Mouse (Mus musculus) v-Abl transformed pro-B cells (cell line): Measurements from ENCODE around the gene Plin4.

Experiments used
- in situ Hi-C, 2 experiments: fragments of 400-800 bp; cut with MboI; formaldehyde crosslinking; loops; one replicate each; pipeline ENCODE4 v1.15.1; 2025; ENCODE audit not compliant: unreplicated experiment in 2 of 2

Plin4 gene

GRCm38 (mm10) chr17:56131136-56131535 is 21.5 kb upstream of the Plin4 start:
- in situ Hi-C loops: loop anchor here (5.0 kb wide), 5 partner anchors 121 to 221 kb away; partner anchors contain the start of gene Fem1a (in 1 of the 2)

- in situ Hi-C loops: loop anchor here (5.0 to 10.0 kb wide), 2 partner anchors 34 to 427 kb away; partner anchors contain the start of genes Tnfaip8l1 (in 2 of the 2) and Gm20219 (in 1 of the 2)
Measured at GRCm38 (mm10) chr17:56128246-56128645, 18.6 kb upstream of the Plin4 start.

DNA sequence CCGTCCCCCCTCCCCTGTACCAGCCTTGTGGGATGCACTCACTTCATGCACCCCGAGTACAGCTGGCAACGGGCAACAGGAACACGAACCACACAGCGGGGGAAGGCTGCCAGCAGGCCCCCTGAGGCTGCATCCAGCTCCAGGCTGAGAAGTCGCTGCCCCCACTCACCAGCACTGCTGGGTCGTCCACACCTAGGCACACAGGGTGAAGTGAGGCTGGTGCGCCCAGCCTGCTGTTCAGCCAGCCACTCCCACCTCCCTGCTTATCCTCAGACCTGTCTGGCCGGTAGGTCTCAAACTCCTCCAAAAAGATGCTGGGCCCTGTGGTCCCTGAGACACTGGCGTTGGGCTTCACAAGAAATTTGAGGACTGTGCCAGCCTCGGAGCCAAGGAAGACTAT is 16.6 kb upstream of the Plin4 start:
- in situ Hi-C loops: loop anchor here (5.0 to 10.0 kb wide), 2 partner anchors 36 to 429 kb away; partner anchors contain the start of genes Tnfaip8l1 (in 2 of the 2) and Gm20219 (in 1 of the 2)

GRCm38 (mm10) chr17:56125276-56125630 is 15.7 kb upstream of the Plin4 start:
- in situ Hi-C loops: loop anchor here (5.0 to 10.0 kb wide), 2 partner anchors 37 to 430 kb away; partner anchors contain the start of genes Tnfaip8l1 (in 2 of the 2) and Gm20219 (in 1 of the 2)

- in situ Hi-C loops: loop anchor here (5.0 to 10.0 kb wide), 2 partner anchors 38 to 430 kb away; partner anchors contain the start of genes Tnfaip8l1 (in 2 of the 2) and Gm20219 (in 1 of the 2)
Measured at GRCm38 (mm10) chr17:56124377-56125275, 15.0 kb upstream of the Plin4 start.

DNA sequence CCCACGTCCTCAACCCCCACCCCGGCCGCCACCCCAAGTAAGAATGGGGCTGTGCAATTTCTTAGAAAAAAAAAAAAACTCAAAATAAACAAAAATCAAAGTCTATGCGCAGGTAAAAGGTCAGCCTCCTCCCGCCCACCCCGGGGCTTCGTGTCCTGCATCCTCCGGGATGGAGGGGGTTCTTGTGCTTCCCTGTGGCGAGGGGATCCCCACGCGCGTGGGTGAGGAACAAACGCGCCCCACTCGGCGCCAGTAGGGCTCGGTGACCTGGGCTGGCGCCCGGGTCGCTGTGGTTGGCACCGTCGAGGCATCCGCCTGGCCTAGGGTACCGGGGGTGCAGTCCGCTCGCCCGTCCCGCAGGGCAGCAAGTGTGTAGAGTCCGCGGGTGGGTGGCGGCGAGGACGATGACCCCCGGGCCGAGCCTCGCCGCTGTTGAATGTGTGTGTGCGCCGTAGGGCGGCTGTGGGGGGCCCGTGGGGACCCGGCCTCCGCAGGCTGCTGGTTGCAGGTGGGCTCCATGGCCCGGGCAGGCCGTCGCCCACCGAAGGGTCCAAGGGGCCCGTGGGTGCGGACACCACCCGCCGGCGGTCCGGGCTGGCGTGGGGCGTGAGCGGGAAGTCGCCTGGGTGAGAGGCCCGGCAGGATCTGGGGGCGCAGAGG is 14.2 kb upstream of the Plin4 start:
- in situ Hi-C loops: loop anchor here in 1 of 2 experiments (10.0 kb wide), 1 partner anchor 431 kb away; the partner anchor contains the start of gene Gm20219

GRCm38 (mm10) chr17:56123161-56123560 is 13.6 kb upstream of the Plin4 start:
- in situ Hi-C loops: loop anchor here in 1 of 2 experiments (10.0 kb wide), 1 partner anchor 432 kb away; the partner anchor contains the start of gene Gm20219

- in situ Hi-C loops: loop anchor here in 1 of 2 experiments (10.0 kb wide), 1 partner anchor 433 kb away; the partner anchor contains the start of gene Gm20219
Measured at GRCm38 (mm10) chr17:56121826-56122225, 12.2 kb upstream of the Plin4 start, which contains the start of gene Lrg1. Lrg1 (minus strand) TSS chr17:56122001.

DNA sequence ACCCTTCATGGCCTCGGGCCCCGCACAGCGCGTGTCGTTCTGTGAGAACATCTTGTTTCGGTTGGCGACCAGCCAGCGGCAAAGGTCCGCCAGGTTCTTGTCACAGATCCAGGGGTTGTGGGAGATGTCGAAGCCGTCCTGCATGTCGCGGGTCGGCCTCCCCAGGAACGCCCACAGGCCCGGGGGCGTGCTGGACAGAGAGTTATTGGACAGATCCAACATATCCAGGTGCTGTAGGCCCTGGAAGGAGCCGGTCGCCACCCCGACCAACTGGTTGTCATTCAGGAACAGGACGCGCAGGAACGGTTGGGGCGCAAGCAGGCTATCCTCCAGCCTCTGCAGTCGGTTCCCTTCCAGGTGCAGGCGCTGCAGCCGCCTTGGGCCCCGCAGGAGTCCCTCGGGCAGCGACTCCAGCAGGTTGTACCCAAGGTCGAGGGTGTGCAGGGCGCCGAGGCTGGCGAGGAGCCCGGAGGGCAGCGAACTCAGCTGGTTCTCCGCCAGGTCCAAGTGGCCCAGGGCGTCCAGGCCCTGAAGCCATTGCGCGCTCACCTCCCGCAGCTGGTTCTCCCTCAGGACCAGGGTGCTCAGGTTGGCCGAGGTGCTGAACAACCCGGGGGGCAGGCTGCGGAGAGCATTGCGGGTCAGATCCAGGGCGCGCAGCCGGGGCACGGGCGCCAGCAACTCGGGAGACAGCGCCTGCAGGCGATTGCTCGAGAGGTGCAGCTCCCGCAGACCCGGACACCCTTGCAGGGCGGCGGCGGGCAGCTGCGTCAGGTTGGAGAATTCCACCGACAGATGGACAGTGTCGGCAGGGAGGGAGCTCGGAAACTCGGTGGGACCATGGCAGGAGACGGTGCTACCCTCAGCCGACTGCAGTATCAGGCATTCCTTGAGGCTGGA is 10.6 kb upstream of the Plin4 start:
- in situ Hi-C loops: loop anchor here in 1 of 2 experiments (10.0 kb wide), 2 partner anchors 435 to 545 kb away; partner anchors contain the start of gene Gm20219

- in situ Hi-C loops: loop anchor here in 1 of 2 experiments (10.0 kb wide), 1 partner anchor 545 kb away; no protein-coding TSS in a partner anchor
Measured at GRCm38 (mm10) chr17:56119431-56119830, 9.8 kb upstream of the Plin4 start.

- in situ Hi-C loops: loop anchor here in 1 of 2 experiments (10.0 kb wide), 1 partner anchor 548 kb away; no protein-coding TSS in a partner anchor
Measured at GRCm38 (mm10) chr17:56117251-56117710, 7.7 kb upstream of the Plin4 start, which contains the start of gene Plin5. Plin5 (minus strand) TSS chr17:56117596.

GRCm38 (mm10) chr17:56116193-56116592 is 6.6 kb upstream of the Plin4 start:
- in situ Hi-C loops: loop anchor here in 1 of 2 experiments (10.0 kb wide), 1 partner anchor 549 kb away; no protein-coding TSS in a partner anchor

- in situ Hi-C loops: loop anchor here in 1 of 2 experiments (10.0 kb wide), 1 partner anchor 552 kb away; no protein-coding TSS in a partner anchor
Measured at GRCm38 (mm10) chr17:56112743-56113142, 3.1 kb upstream of the Plin4 start.

- in situ Hi-C loops: loop anchor here in 1 of 2 experiments (10.0 kb wide), 1 partner anchor 553 kb away; no protein-coding TSS in a partner anchor
Measured at GRCm38 (mm10) chr17:56111864-56112263, 2.3 kb upstream of the Plin4 start.

- in situ Hi-C loops: loop anchor here in 1 of 2 experiments (10.0 kb wide), 1 partner anchor 554 kb away; no protein-coding TSS in a partner anchor
Measured at GRCm38 (mm10) chr17:56111021-56111420, 1.4 kb upstream of the Plin4 start.

DNA sequence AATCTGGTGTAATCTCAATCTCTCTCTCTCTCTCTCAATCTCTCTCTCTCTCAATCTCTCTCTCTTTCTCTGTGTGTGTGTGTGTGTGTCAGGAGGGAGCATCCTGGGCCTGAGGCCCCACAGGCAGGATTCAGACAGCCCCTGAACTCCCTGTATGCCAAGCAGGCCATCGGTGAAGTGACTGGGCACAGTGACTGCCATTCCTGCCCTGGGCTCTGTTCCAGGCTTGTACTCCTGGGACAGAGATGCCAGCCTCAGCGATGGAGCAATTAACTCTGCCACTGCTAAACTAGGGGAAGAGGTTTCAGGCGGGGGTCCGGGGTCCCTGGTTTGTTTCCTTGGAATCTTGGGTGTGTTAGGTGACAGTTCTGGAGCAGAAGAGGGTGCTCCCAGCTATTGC is 968 bp upstream of the Plin4 start:
- in situ Hi-C loops: loop anchor here in 1 of 2 experiments (10.0 kb wide), 1 partner anchor 554 kb away; no protein-coding TSS in a partner anchor

GRCm38 (mm10) chr17:56108334-56109044 is 1.1 kb downstream of the Plin4 start:
- in situ Hi-C loops: no loop called here

DNA sequence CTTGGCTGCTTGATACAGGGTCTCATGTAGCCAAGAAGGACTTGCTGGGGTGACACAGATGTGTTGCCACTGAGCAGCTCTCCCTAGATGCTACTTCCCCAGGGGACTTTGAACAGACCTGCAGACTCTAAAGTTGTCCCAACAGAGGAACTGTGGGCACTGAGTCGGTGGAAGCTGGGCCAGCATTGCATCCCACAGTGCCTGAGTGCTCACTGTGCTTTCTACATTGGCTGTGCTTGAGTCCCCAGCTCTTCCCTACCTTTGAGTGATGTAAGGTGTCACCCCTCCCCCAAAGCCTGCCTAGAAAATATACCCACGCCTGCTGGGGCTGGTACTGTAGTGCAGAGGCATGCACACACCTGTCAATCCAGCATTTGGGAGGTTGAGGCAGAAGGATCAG is 1.9 kb downstream of the Plin4 start:
- in situ Hi-C loops: no loop called here
